Mouse (Mus musculus): ENCODE results near the gene Bbs9. TPM values are rescaled to one million over a fixed set of nuclear protein-coding genes. Genes with fewer than 3 reads are reported as not detected.
A peak's percentile ranks its signal among the peaks of the same experiment; 100 is the strongest.
"Not testable (repeated sequence)": the region's sequence is repeated elsewhere in the genome, so short reads cannot be mapped to it uniquely, and the experiment has no call there.

Gene Bbs9
- total RNA-seq, 2 experiments from 2014 or later = 10.5 to 14.7 TPM

DNA sequence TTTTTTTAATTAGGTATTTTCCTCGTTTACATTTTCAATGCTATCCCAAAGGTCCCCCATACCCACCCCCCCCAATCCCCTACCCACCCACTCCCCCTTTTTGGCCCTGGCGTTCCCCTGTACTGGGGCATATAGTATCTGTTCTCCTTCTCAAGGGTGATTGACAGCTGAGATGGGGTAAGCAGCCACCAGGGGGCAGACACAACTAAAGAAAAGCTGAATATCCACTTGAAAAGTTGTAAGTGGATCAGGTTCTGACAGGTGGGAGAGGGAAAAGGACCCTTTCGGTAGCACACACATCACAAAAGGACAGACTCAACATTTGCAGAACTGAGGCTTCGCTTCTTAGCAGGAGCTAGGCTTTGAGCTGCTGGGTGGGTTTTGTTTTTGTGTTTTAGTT, 237.8 kb downstream of the Bbs9 start:
- not testable (repeated sequence) for DNase-seq (ENCODE audit: low spot score)
- intact Hi-C loops (cut with DNase I) = loop anchor here (10.0 kb wide), 4 partner anchors 82 to 682 kb away; no protein-coding TSS in a partner anchor

DNA sequence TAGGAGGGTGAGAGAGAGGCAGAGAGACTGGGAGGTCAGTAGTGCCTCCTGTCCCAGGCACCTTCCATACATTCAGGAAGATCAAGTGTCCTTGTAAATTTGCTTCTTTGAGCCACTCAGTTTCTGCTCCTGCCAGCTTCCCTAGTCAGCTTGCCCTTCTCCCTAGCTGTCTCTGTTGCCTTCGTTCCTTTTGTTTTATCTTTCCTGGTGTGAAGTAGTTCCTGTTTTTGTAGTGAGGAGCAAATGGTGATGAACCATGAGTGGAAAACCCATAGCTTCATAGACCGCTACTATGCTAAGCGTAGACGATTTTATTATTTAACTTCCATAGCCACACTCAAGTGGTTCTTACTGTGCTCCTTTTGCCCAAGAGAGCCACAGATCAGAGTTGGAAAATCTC, 242.1 kb downstream of the Bbs9 start:
- intact Hi-C loops (cut with DNase I) = loop anchor here (10.0 kb wide), 4 partner anchors 77 to 677 kb away; no protein-coding TSS in a partner anchor

DNA sequence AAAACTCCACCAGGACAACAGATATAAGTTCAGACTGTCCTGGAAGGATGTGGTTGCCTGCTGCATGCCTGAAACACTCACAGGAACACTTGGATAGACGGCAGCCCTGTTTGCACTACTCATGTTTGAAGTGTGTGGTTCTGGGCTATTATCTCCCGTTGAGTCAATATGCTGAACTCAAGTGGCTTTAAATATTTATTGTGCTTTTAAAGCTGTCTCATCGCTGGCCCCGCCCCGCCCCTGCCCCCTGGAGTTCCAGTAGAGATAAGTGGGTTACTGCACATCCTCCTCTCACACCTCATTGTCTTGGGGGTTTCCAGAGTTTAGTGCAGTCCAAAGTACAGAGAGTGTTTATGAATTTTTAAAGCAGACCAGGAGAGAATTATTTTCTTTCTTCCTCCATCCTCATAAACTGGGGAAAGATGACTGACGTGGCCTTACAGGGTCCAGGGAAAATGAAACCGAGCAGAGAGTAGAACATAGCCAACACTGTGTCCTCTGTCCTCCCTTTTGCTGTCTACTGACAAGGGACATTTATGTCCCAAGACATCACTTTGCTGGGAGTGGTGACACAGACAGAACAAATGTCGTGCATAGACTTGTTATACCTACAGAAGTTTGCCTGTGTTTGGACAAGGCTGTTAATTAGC, 242.8 kb downstream of the Bbs9 start:
- intact Hi-C loops (cut with DNase I) = loop anchor here (10.0 kb wide), 4 partner anchors 77 to 677 kb away; no protein-coding TSS in a partner anchor
- DNase-seq (ENCODE audit: low spot score) = no peak

More for the DNA sequence above, 242.1 kb downstream of the Bbs9 start:
- no peak for DNase-seq (ENCODE audit: low spot score)

GRCm38 (mm10) chr9:22732646-22733045, 257.1 kb downstream of the Bbs9 start:
- intact Hi-C loops (cut with DNase I) = no loop called here
- DNase-seq (ENCODE audit: low spot score) = no peak

DNA sequence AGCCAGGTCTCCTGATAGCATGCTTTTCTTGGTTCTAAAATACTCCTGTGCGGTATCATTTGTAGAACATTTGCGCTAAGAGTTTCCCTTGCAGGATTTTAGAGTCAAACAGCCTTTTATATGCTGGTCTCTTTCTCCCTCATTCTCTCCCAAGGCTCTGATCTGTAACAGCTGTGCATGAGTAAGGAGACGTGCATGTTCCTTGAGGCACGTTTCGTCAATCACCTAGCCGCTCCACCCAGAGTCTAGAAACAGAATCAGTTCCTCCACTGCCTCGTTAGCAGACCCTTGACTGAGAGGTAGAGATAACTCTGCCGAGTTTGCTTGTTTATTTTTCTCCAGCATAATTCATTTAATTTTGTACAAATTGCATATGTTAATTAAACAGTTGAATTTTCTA, 259.4 kb downstream of the Bbs9 start:
- intact Hi-C loops (cut with DNase I) = no loop called here
- no peak for DNase-seq (ENCODE audit: low spot score)

GRCm38 (mm10) chr9:22735385-22735784, 259.9 kb downstream of the Bbs9 start:
- no peak for DNase-seq (ENCODE audit: low spot score)
- intact Hi-C loops (cut with DNase I) = no loop called here

GRCm38 (mm10) chr9:22737893-22738292, 262.4 kb downstream of the Bbs9 start:
- DNase-seq (ENCODE audit: low spot score) = no peak
- intact Hi-C loops (cut with DNase I) = no loop called here

DNA sequence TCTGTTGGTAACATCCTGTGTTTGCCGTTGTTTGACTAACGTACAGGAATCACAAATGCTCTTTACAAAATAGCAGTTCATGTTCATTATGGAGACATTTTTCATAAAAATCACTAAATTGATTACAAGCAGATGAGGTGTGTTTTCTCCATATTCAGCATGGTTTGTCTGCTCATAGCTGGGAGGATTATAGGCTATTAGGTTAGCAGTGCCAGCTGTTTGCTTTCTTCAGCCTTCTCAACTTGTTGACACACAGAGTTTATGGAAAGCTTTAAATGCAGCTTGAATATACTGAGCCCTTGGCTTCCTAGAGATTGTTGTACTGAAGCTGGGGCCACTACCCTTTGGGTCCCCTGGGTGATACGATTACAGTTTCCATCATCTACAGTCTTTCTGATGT, 263.3 kb downstream of the Bbs9 start:
- intact Hi-C loops (cut with DNase I) = no loop called here
- DNase-seq (ENCODE audit: low spot score) = no peak

DNA sequence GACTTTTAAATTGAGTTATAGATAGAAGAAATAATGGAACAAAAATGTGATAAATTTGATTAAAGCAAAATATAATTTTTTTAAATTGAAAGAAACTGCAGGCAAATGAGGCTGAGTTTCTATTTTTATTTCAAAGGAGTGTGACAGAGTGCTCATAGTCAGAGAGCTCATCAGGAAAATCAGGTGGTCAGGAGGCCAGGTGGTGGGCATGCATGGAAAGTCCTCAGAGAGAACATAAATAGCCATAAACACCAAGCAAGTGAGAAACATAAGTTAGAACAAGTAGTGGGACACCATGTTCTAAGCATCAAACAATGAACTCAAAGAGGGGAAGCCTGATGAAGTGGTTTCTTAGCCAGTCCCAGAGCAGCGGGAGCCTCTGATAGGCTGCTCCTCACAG, 266.5 kb downstream of the Bbs9 start:
- no peak for DNase-seq (ENCODE audit: low spot score)
- intact Hi-C loops (cut with DNase I) = no loop called here

DNA sequence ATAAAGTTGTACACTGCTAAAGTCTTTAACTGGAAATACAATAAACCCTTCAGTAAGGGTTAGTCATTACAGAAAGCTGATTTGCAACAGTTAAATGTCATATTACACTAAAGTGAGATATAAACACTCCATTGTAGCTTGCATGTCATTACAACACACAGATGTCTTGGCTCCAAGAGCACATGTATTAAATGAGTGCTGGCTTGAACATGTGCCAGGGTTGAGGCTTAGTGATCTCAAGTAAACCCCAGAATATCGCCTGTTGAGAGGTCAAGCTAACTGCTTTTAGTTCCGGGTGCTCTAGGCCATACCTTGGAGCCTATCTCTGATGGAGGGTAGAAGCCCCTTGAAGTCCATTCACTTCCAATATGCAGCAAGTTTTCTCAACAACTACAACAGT, 273.1 kb downstream of the Bbs9 start:
- intact Hi-C loops (cut with DNase I) = no loop called here
- DNase-seq (ENCODE audit: low spot score) = no peak

DNA sequence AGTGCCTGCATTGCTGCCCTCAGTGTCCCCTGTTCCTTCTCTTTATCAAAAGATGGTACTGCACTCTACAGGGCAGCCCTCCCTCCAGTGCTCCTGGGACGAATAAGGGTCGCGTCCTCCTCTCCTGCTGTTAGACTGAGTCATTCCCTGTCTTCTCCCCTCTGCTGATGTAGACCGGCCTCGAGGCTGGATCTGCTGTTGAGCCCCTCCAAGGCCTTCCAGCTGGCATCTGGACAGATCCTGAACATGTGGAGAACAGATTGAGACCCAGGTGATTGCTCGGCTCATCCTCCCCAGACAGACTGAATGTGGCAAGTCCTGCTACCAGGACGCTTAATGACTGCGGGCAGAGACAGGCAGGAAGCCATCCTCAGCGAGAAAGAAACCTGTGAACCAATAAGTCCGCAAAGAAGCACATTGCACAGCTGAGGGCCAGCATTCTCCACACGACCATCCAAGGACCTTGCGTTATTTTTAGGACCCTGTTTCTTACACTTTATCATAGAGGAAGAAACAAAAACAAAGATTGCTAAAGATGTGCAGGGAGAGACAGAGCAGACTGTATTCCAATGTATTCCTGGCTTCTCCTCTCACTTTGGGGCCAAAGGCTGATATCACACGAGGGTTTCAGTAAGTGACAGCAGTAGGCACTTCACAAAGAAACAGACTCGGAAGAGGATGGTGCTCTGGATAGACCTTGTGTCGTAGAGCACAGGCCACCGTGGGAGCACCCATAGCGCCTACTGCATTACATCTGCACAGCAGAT, 275.4 kb downstream of the Bbs9 start:
- intact Hi-C loops (cut with DNase I) = no loop called here
- peak; percentile 8 for DNase-seq (ENCODE audit: low spot score)

- intact Hi-C loops (cut with DNase I) = no loop called here
- no peak for DNase-seq (ENCODE audit: low spot score)
Observed at GRCm38 (mm10) chr9:22751546-22751929, 276.0 kb downstream of the Bbs9 start.

GRCm38 (mm10) chr9:22754081-22754672, 278.7 kb downstream of the Bbs9 start:
- intact Hi-C loops (cut with DNase I) = no loop called here
- no peak for DNase-seq (ENCODE audit: low spot score)

- intact Hi-C loops (cut with DNase I) = no loop called here
- DNase-seq (ENCODE audit: low spot score) = no peak
Observed at GRCm38 (mm10) chr9:22758487-22758886, 283.0 kb downstream of the Bbs9 start.

GRCm38 (mm10) chr9:22759241-22759640, 283.7 kb downstream of the Bbs9 start:
- no peak for DNase-seq (ENCODE audit: low spot score)
- intact Hi-C loops (cut with DNase I) = no loop called here

- intact Hi-C loops (cut with DNase I) = no loop called here
Observed at GRCm38 (mm10) chr9:22760376-22760775, 284.9 kb downstream of the Bbs9 start.

GRCm38 (mm10) chr9:22761487-22761886, 286.0 kb downstream of the Bbs9 start:
- no peak for DNase-seq (ENCODE audit: low spot score)
- intact Hi-C loops (cut with DNase I) = no loop called here

More at GRCm38 (mm10) chr9:22760376-22760775, 284.9 kb downstream of the Bbs9 start:
- DNase-seq (ENCODE audit: low spot score) = no peak

DNA sequence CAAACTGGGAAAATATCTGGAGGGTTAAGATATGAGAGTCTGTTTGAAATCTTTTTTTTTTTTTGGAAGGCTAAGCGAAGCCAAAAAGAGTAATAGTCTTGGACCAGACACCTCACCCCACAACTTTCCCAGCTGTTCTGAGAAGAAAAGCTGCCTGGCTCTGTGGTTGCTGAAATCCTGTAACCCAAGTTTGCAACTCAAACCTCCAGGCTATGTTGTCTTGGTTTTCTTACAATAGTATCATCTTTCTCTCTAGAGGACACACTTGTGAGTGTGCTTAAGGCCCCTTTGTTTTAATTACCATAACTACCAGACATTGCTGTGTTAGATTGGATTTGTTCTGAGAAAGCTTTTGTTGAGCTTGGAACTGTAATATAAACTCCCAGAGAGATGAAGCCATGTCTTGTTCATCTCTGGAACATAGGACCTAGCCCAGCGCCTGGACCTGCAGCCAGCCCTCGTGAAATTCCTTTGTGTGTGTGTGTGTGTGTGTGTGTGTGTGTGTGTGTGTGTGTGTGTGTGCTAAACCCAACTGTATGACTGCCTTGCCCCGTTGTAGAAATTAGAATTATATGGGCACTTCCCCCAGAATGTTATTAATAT, 290.2 kb downstream of the Bbs9 start:
- intact Hi-C loops (cut with DNase I) = no loop called here
- no peak for DNase-seq (ENCODE audit: low spot score)

GRCm38 (mm10) chr9:22767154-22767553, 291.6 kb downstream of the Bbs9 start:
- no peak for DNase-seq (ENCODE audit: low spot score)
- intact Hi-C loops (cut with DNase I) = no loop called here

- intact Hi-C loops (cut with DNase I) = no loop called here
- DNase-seq (ENCODE audit: low spot score) = no peak
Observed at GRCm38 (mm10) chr9:22767860-22768259, 292.3 kb downstream of the Bbs9 start.

DNA sequence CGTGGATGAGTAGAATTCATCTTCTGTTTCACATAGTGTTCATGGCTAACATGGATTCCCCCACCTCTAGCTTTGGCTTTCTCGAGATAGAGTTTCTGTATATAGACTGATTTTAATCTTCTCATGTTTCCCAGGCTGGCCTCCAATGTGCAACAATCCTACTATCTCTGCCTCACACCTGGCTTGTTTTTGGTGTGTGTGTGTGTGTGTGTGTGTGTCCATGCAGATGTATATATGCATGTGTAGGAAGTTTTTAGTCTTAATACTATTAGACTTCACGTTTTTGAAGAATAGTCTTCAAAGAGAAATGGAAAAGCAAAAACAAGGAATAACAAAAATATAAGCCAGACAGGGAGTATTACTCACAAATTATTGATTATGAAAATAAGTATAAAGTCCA, 296.3 kb downstream of the Bbs9 start:
- DNase-seq (ENCODE audit: low spot score) = no peak
- intact Hi-C loops (cut with DNase I) = no loop called here

All from heart, postnatal 25 days (tissue).